20 mouse cellular contexts compared by ENCODE assay signal in genomic region chr10:71127951-71128331, GRCm38 (mm10). TPM values are rescaled to one million over a fixed set of nuclear protein-coding genes. Genes with fewer than 3 reads are reported as not detected.
DNase-seq lines count a peak whose midpoint lies in the region.
"Had no signal": no experiment of that assay in that cellular context is flagged by ENCODE, and none has a peak within 500 bp of the region (broad histone marks: within the 10 kb centered on the region; RNA-seq: fewer than 3 reads in every experiment).

No protein-coding gene starts in this region.

- no peaks in the 10 kb centered on the region for H3K9me3 ChIP-seq in embryonic facial prominence, embryonic 10.5 days
- H3K9me3 ChIP-seq: forebrain, embryonic 12.5 days; heart, embryonic 13.5 days; hindbrain, embryonic 15.5 days; limb, embryonic 13.5 days; lung, embryonic 15.5 days had no signal

- peak; percentile 78 for DNase-seq in heart, adult 11 months
- DNase-seq in heart, adult 9 months (ENCODE audit: low spot score in 2 of 2), result no peak
- DNase-seq in embryonic facial prominence, embryonic 10.5 days (ENCODE audit: low spot score), result peak; percentile 6
- DNase-seq in kidney, adult 9 months, result peak; percentile 92
- DNase-seq in kidney, postnatal 36 days, result peak; percentile 64 to 86
- no peak for DNase-seq in lung, postnatal 14 days
- DNase-seq in adrenal gland, adult (ENCODE audit: inconsistent age in 2 of 2, low spot score in 1 of 2), result no peak
- DNase-seq in spleen, postnatal 36 days (ENCODE audit: low spot score in 2 of 2), result no peak
- DNase-seq: adrenal gland, adult 2 months; cerebellum, postnatal 10 days; embryo, embryonic 11 days; heart, postnatal 36 days; right cerebral cortex, adult 18-20 months; thymus, adult 2 months had no signal

- no peaks in the 10 kb centered on the region for H3K36me3 ChIP-seq in embryonic facial prominence, embryonic 10.5 days (replicated peaks)
- H3K36me3 ChIP-seq: forebrain, embryonic 12.5 days; G1E; heart, embryonic 13.5 days; hindbrain, embryonic 15.5 days; limb, embryonic 13.5 days; lung, embryonic 15.5 days had no signal

- no peak overlapping the region for H3K27ac ChIP-seq in embryonic facial prominence, embryonic 10.5 days (replicated peaks)
- H3K27ac ChIP-seq: forebrain, embryonic 12.5 days; heart, embryonic 13.5 days; hindbrain, embryonic 15.5 days; limb, embryonic 13.5 days; lung, embryonic 15.5 days had no signal

- H3K4me1 ChIP-seq in embryonic facial prominence, embryonic 10.5 days, result no peaks in the 10 kb centered on the region
- H3K4me1 ChIP-seq: forebrain, embryonic 12.5 days; hindbrain, embryonic 15.5 days had no signal

- 70% methylated on average over 8 of the region's 8 CpGs for WGBS in embryonic facial prominence, embryonic 10.5 days

- H3K4me3 ChIP-seq in embryonic facial prominence, embryonic 10.5 days, result no peak overlapping the region
- H3K4me3 ChIP-seq: forebrain, embryonic 12.5 days; heart, embryonic 13.5 days; hindbrain, embryonic 15.5 days; limb, embryonic 13.5 days; lung, embryonic 15.5 days had no signal

- no peaks in the 10 kb centered on the region for H3K27me3 ChIP-seq in embryonic facial prominence, embryonic 10.5 days (replicated peaks; ENCODE audit: low read depth, poor library complexity, severe bottlenecking)
- H3K27me3 ChIP-seq: forebrain, embryonic 12.5 days; heart, embryonic 13.5 days; hindbrain, embryonic 15.5 days; limb, embryonic 13.5 days; lung, embryonic 15.5 days had no signal

RNA-seq across cellular contexts. Expression of gene Bicc1, which starts 31.6 kb away (rescaled TPM):
- polyA plus RNA-seq in embryonic facial prominence, embryonic 10.5 days (2016; fragmentation: Nextera tagmentation; extraction: Ambion mirVana), result 4.2 and 5.2 TPM in 2 replicates
- polyA plus RNA-seq: G1E had no signal

Comparison
In these comparisons a context has a peak if more than half of its experiments do, and no peak if none do; other contexts are left out.
1. DNase-seq: peak in heart, adult 11 months (single experiment), embryonic facial prominence, embryonic 10.5 days (single experiment), kidney, adult 9 months (single experiment) and kidney, postnatal 36 days (2 of 2); none in heart, adult 9 months (0 of 2), lung, postnatal 14 days (single experiment), adrenal gland, adult (0 of 2) and spleen, postnatal 36 days (0 of 2).